Mouse (Mus musculus) left cerebral cortex, adult 9 months (tissue): ENCODE measurements around the gene Olfr1474.
"Not testable (repeated sequence)": the region's sequence is repeated elsewhere in the genome, so short reads cannot be mapped to it uniquely, and the experiment has no call there.

Experiments
- DNase-seq, 2 experiments: peaks; one replicate each; pipeline ENCODE4 v3.0.0; 2022; ENCODE audit warnings: low spot score in 2 of 2

Gene Olfr1474

GRCm38 (mm10) chr19:13469265-13469664 lies at the start of gene Olfr1474:
Olfr1474 (plus strand) TSS chr19:13469565.
- DNase-seq, result not testable (repeated sequence)

- not testable (repeated sequence) for DNase-seq
Observed at GRCm38 (mm10) chr19:13443109-13443508, 26.3 kb upstream of the Olfr1474 start, which contains the start of gene Olfr1471. Olfr1471 (plus strand) TSS chr19:13443409.

GRCm38 (mm10) chr19:13455986-13456385 lies 13.4 kb upstream of the Olfr1474 start, which contains the start of gene Olfr1472:
Olfr1472 (minus strand) TSS chr19:13456086.
- DNase-seq, result no peak

- no peak for DNase-seq
Observed at GRCm38 (mm10) chr19:13480096-13480495, 10.7 kb downstream of the Olfr1474 start, which contains the start of gene Olfr1475. Olfr1475 (minus strand) TSS chr19:13480196.

- no peak for DNase-seq
Observed at GRCm38 (mm10) chr19:13500246-13500645, 30.9 kb downstream of the Olfr1474 start, which contains the start of gene Olfr1477. Olfr1477 (plus strand) TSS chr19:13500546.
